Mouse (Mus musculus) c-Kit-positive CD71-positive TER-119-negative erythroid progenitor cells, embryonic 14.5 days (primary cell): ENCODE measurements around the gene Fam45a.
"Not testable (repeated sequence)": the region's sequence is repeated elsewhere in the genome, so short reads cannot be mapped to it uniquely, and the experiment has no call there.

Source experiments
- DNase-seq: peaks from one replicate; pipeline ENCODE4 v3.0.0-alpha.2; 2013; ENCODE audit warnings: low read depth

The Fam45a gene

DNA sequence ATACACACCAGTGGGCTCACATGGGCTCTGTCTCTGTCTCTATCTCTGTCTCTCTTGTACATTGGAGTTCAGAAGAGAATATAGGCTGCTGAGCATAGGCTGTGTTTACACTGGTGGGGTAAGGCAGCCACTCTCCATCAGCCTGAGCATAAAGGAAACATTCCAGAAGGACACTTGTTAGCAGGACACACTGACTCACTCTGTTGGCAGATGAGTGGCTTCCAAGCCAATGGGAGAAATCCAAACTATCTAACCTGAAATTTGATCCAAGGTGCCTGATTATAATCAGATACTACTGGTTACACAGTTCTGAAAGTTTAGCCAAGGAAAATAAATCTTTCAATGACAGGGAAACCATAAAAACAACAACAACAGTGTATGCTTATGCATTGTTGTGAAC is 34.3 kb downstream of the Fam45a start:
- no peak for DNase-seq

DNA sequence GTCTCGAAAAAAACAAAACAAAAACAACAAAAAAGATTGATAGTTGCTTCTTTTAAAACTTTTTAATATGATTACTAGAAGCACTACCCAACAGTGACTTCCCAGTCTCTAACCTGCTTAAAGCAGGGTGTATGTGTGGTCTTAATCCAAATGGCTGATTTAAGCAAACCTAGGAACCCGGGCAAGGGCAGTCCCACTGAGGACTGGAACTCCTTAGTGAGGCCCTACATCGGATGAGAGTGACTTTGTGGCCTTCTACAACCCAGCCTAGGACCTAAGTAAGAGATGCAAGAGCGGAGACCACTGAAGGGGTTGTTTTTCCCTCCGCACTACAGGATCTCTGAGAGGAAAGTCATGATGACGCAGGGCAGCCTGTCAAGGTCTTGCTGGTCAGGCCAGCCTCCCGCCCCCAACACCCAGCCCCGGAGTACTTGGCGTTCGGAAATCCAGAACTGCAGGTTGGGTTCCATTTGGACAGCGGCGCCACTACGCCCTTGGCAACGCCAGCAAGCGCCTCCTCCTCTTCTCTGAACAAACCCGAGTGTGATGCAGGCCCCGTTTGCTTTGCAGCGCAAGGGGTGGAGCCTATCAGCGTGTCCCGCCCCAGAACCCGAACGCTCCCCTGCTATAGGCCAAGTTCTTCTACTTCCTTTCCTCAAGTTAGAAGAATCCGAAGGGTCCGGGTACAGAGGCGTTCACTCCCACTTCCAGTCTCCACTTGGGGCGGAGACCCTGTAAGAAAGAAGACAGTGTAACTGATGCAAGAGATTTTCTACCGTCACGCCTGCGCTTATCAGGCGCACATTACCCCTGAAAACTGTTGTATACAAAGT is 49.7 kb downstream of the Fam45a start, which contains the start of gene Sfxn4:
Sfxn4 (minus strand) TSS at position 612 of the 833 bp plus-strand sequence.
- peak; percentile 87 for DNase-seq

- not testable (repeated sequence) for DNase-seq
Observed at GRCm38 (mm10) chr19:60866169-60866568, 54.8 kb downstream of the Fam45a start.

DNA sequence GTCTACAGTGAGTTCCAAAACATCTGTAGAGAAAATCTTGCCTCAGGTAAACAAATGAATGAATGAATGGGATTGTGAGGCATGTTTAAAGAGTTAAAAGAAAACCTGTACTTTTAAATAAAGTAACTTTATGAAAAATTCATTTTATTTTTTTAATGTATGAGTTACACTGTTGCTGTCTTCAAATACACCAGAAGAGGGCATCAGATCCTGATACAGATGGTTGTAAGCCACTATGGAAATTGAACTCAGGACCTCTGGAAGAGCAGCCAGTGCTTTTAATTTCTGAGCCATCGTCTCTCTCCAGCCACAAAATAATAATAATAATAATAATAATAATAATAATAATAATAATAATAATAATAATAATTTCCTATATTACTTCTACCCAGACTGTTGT is 59.1 kb downstream of the Fam45a start:
- DNase-seq: no peak

- no peak for DNase-seq
Observed at GRCm38 (mm10) chr19:60871366-60871765, 60.0 kb downstream of the Fam45a start.

DNA sequence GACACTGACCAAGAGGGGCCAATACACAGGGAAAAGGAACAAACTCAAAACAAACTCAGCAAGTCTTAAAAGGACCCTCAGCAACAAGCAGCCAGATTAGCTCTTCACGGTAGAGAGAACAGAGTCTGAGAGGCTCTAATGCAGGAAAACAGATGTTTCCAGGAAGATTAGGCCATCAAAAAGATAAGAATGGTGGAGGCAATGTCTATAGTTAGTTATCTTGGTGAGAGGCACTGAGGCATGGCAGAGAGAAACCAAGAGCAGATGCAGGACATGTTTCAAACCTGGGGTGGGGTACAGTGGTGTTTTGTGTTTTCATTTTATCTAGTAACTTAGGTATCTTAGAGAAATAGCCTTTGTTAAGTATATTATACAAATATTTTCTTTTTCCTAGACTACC is 60.9 kb downstream of the Fam45a start:
- DNase-seq: peak; percentile 67

- peak; percentile 39 for DNase-seq
Observed at GRCm38 (mm10) chr19:60873501-60873900, 62.1 kb downstream of the Fam45a start.

DNA sequence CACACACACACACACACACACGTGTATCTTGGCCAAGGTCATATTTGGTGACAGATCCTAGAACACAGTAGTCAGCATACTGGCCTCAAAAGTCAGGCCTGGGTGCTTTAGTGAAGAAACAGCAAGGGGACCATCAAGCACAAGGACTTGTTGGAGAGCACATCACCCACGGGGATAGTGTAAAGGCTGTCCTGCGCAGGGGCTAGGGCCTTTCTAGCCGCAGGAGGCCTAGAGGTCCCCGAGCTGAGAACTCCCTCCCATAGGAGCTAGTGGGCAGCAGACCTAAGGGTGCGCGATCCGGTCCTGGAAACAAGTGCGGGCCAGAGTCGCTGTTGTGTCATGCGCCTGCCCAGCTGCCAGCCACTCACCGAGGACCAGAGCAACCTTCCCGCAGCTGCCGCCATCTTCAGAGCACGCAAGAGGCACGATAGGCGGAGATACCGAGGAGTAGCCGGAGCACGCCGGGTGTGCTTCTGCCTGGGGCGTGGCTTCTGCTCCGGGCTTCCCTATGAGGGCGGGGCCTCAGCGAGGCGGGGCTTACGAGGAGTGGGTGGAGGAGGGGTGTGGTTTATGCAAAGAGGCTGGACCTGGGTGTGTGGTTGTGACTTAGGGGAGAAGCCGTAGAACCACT is 62.8 kb downstream of the Fam45a start, which contains the start of gene Prdx3:
Prdx3 (minus strand) TSS at position 493 of the 631 bp plus-strand sequence.
- DNase-seq: peak; percentile 93

- no peak for DNase-seq
Observed at GRCm38 (mm10) chr19:60883129-60883528, 71.7 kb downstream of the Fam45a start.
